Mouse (Mus musculus) fibroblast of lung, adult 2 months (primary cell): ENCODE measurements around the gene Cks1b.

Experiments used
- DNase-seq: peaks from one replicate; pipeline ENCODE4 v3.0.0-alpha.2; 2011; ENCODE audit warnings: low read depth

Cks1b gene

GRCm38 (mm10) chr3:89382033-89382882 lies 35.9 kb downstream of the Cks1b start:
- no peak for DNase-seq

GRCm38 (mm10) chr3:89381233-89381632 lies 37.0 kb downstream of the Cks1b start:
- no peak for DNase-seq

- DNase-seq, result no peak
These were observed 37.5 kb downstream of the Cks1b start for GRCm38 (mm10) chr3:89380711-89381110.

- no peak for DNase-seq
These were observed 37.9 kb downstream of the Cks1b start for GRCm38 (mm10) chr3:89380291-89380690.

- no peak for DNase-seq
These were observed 38.6 kb downstream of the Cks1b start for GRCm38 (mm10) chr3:89379388-89380131.

- DNase-seq, result peak; percentile 60
These were observed 39.7 kb downstream of the Cks1b start for GRCm38 (mm10) chr3:89378394-89379067.

- no peak for DNase-seq
These were observed 40.4 kb downstream of the Cks1b start for GRCm38 (mm10) chr3:89377831-89378230.

- DNase-seq, result no peak
These were observed 44.5 kb downstream of the Cks1b start for GRCm38 (mm10) chr3:89373581-89374231.

GRCm38 (mm10) chr3:89367338-89367737 lies 50.8 kb downstream of the Cks1b start:
- no peak for DNase-seq

GRCm38 (mm10) chr3:89365486-89366414 lies 52.4 kb downstream of the Cks1b start:
- no peak for DNase-seq
